Mouse (Mus musculus) right cerebral cortex, postnatal 25 days (tissue): ENCODE results near the gene Otogl.
"Not testable (repeated sequence)": the region's sequence is repeated elsewhere in the genome, so short reads cannot be mapped to it uniquely, and the experiment has no call there.

Experiments
- DNase-seq: peaks from one replicate; pipeline ENCODE4 v3.0.0; 2022

Otogl gene

DNA sequence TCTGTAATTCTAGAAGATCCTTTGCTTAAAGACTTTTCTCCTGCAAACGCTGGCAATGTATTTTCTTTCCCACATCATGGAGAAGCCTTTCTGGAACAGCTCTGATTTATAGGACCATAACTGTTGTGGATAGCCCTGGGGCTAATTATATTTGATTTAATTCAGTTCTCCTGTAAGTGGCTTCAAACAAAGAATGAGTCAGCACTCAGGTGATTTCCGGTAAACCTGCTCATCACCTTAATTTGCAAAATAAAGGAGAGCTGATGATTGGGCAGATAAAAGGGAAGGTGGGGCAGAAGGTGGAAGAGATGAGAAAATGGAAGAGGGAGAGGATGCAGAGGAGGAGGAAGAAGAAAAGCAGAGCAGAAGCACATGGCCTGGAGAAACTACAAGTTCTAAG lies 107.6 kb downstream of the Otogl start:
- not testable (repeated sequence) for DNase-seq

DNA sequence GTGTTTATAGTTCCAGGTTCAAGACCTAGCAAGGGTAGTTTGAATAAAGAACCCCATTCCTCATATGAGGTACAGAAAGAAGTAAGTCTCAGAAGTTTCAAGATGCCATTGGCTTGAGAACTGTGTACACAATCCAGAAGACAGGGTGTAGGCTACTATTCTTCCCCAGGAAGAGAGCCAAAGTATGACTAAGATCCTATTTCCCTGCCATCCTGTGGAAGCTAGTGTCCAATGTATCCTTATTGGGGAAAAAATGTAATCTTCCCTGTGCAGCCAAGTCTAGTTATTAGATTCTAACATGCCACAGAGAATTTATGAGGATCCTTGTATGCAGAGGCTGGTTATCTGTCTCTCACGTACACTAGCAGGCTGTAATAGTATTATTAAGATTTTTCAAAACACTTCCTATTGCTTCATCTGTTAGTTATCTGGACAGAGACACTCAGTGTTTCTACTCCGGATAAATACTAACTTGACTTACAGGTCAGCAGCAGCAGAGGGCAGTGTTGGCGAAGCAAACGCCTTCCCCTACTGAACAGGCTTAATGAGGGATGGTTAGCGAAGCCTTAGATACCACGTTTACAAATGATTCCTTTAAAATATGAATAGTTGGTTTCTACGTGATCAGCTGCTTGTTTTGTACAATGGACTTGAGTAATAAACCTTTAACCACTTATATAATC lies 112.1 kb downstream of the Otogl start:
- DNase-seq = peak; percentile 46

DNA sequence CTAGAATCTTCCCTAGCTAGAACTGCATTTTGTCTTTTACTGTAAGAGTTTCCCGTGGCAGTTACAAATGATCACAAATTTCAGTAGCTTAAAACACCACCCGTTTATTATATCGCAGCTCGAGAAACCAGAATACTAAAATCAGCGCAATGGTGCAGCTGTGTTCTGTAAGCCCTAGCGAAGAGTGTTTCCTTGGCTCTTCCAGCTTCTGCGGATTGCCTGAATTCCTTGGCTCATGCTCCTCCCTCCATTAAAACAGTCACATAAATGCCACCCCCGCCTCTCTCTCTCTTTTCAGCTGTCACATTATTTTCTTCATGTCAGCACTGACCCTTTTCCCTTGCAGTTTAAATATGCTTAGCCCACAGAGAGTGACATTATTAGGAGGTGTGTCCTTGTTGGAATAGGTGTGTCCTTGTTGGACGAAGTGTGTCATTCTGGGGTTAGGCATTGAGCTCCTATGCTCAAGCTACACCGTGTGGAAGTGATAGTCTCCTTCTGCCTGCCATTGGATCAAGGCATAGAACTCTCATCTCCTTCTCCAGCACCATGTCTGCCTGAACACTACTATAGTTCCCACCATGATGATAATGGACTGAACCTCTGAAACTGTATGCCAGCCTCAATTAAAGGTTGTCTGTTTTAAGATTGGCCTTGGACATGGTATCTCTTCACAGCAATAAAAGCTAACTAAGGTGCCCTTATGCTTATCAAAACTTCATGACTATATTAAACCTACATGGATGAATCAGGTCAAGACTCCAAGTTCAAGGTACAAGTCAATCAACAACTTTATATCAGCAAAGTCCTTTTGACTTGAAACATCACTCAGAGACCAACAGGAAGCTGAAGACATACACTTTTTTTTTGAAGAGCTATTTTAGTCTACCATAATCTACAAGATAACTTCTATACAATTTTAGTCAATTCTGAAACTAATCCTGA lies 116.8 kb downstream of the Otogl start:
- no peak for DNase-seq

DNA sequence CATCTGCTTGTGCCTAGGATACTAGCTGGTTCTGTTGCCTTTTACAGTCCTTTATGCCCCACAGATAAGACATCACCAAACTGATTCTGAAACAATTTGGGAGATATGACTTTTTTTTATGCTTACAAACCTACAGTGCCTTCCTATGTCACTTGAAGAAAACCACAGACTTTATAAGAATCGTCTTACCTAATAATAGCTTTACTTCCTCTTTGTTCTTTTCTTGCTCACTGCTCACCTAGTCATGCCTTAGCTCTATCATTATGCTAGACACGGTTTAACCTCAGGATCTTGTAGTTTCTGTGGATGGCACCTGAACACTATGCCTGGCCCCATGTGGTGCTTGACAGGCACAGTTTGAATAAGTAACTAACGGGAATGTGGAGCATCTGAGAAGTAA lies 119.4 kb downstream of the Otogl start:
- DNase-seq = no peak

DNA sequence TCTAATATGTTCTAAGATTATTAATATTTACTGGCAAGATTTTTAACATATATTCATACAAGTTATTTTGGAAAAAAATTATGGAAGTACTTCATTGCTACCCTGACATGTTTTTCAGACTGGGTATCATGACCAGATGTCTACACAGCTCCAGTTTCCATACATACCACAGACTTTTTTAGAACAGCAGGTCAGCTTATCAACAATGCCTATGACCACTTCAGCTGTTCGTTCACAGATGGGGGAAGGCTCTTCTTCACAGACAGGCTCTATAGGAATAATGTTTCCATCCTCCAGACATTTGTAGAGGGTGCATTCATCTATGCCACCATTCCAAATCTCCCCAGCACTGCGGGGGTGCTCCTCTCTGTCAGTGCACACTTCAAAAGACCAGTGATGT lies 132.4 kb downstream of the Otogl start:
- DNase-seq = no peak

DNA sequence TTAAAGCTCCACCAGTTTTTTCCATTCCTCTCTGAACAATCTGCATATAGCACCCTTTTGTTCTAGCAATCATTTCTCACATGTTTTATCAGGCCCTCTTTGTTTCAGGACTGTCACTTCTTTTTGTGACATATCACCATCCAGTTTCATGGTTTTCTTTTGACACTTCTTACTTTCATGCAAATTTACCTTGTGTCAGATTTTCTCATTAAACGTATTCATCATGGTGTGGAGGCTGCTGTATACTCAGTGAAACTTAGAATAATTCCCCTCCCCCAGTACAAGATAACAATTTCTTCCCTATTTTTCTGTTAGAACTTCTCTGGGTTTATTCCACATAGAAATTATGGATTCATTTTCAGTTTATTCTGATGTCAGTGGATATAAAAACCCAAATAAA lies 152.3 kb downstream of the Otogl start:
- no peak for DNase-seq

DNA sequence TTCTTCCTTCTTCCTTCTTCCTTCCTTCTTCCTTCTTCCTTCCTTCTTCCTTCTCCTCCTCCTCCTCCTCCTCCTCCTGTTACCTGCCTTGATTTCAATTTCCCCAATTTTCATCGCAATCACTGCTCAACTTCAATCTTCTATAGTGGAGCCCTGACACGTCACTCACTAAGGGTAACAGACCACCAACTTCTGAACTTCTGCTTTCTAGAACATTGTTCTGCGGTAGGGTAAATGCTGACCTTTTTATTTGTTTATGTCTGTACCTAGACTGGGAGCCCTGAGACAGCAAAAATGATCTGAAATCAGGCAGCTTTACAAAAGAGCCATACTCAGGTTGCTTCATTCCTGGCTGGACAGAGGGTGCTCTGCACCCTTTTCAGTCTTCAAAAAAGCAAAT lies 158.5 kb downstream of the Otogl start:
- no peak for DNase-seq

DNA sequence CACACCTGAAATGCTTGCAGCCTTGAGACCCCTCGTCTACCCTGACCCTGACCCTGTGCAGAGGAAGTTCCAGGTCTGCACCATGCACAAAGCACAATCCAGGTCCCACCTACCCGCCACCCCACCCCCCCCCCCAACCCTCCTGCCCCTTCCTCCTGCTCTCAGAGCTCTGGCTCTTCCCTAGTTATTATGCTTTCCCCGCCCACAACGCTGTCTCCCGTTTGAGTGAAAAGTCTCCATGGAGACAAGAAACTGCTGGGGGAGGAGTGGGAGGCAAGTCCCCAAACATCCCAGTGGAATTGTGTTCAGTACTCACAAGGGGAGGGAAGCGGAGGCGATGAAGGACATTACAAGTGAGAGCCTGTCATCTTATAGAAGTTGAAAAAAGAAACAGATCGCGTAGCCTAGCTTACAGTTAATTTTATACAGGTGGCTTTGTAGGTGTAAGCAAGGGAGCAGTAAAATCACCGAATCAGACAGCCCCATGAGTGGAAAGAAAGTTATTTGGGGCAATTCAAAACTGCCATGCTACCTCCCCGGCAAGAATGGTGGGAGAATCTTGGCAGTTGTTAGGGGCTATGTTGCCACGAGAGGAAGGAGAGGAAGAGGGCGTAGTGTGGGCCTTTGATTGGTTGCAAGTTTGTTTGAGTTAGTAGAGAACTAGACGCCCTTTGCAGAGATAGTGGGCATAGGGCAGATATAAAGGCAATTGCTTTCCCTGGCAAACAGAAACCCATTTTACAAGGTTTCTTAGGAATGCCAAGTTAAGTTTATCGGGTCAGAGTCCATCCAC lies 159.4 kb downstream of the Otogl start:
- DNase-seq = peak; percentile 57

DNA sequence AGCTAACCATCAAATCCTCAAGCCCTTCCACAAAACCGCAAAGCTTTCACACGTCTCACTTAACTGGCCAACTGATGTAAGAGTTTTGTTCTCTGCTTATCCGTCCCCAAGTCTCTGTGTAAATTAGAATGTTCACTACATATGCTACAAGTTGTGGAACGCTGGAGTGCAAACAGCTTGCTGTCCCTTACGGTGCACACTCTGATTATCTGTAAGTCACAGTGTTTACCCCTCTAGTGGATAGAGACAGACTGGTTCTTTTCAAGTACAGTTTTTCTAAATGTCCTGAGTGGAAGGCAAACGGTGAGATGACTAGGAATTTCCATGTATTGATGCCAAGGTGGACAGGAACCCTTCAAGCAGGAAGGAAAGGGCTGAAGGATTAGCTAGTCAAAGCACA lies 160.0 kb downstream of the Otogl start:
- peak; percentile 8 for DNase-seq

DNA sequence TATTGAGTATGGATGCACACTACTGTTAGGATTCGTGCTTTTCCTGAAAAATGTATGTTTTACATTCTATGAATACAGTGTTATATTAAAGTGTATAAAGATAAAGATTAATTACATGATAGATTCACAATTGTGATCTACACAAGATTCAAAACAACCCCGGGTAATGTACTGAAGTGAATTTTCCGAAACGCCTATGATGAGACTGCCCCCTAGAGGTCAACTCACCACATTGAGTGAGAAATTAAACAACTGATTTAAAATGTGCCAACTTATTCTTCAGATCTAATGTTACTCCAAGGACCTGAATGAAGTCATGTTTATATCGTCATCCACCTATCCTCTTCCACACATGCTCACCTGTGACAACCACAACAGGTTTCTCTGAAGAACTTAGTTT lies 164.4 kb downstream of the Otogl start:
- DNase-seq = no peak

DNA sequence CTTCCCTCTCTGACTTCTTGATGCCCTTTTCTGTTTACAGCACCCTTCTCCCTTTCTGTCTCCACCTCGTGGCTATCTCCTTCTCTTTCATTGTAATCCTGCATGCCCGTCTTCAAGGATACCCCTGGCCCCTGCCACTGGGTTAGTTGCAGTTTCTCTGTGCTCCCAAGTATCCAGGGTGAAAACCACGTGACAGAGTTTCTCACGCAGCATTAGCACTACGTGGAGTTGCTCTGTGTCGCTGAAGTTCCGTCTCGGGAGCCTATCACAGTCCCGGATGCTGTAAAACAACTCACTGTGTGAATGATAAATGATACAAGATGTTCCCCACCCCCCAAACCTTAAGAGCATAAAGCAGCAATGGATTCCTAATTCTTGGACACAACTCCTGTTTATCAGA lies 165.2 kb downstream of the Otogl start:
- DNase-seq = no peak

DNA sequence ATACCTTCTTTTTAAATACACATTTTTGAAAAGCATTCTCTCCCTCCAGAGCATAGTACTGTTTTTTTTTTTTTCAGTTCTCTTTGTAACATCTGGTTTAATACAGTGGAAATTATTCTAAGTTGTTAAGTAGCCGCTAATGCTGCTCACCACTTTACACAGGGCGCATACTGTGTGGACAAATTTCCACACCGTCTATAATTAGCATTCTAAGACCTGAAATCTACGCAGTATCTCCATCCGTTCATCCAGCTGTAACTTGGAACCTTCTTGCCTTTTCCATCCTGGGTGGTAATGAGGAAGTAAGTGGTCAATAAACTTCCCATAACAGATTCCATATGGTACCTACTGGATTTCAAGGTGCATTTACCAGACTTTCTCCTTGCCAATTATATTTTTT lies 172.1 kb downstream of the Otogl start:
- DNase-seq = no peak

DNA sequence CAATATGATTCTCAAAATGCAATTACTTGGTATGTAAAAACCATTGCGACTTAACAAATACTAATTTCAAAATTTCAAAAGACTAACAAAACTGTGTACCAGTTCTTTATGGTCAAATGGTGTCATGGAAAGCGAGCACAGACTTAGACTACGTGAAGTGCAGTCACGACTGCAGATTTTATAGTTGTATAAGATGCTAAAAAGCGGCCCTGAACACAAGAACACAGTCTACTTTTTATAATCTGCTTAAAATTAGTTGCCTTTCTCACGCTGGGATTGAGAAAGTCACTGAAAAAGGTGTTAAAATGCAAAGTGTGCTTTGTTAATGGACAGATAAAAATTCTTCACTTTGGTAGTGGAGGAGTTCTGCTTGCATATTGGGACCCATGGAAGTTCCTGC lies 174.2 kb downstream of the Otogl start:
- DNase-seq = no peak

DNA sequence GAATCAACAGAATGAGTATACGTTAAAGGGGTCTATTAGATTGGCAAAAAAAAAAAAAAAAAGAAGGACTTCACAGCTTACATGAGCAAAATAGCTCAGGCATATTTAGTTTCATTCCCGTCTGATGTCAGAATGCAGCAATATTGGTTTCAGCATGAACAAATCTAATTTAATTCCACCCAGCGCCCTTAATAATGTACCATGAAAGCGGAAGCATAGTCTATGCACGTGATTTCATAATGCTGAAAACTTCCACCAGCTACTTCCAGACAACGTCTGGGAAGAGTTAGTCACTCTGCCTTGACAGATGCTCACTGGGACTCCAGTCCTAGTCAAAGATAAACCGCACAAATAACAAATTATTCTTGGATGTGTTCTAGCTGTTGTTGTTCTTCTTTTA lies 176.5 kb downstream of the Otogl start:
- no peak for DNase-seq

DNA sequence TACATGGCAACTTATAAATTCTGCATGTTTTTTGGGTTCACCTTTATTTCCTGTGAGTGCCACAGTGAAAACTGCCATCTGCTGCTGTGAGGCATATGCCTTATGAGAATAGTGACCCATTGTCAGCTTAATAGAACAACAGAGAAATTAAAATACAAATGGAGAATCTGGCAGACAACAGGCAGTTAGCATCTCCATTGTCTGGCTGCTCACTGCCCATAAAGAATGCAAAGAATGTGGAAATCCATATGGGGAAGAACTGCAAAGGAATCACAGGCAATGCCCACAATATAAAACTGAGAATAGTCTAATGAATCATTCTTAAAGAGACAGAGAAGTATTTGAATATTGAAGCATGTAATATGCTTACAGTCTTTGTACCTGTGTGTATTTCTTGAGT lies 177.6 kb downstream of the Otogl start:
- no peak for DNase-seq

DNA sequence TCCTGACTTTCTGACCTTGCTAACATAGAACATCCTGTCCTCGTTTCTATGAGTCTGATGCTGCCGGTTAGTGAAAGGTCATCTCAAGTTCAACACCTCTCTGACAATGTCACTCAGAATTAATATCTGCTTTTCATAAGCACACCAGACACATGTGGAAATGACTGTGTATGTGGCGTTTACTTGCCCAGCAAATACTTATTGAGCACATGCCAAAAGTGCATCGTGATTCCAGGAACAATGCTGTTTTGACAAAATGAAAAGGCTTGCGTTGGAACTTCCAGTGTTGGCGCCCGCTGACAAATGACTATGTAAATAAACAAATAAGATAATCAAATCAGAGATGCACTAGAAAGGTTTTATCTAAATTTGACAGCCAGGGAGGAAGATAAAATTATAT lies 186.3 kb downstream of the Otogl start:
- no peak for DNase-seq

DNA sequence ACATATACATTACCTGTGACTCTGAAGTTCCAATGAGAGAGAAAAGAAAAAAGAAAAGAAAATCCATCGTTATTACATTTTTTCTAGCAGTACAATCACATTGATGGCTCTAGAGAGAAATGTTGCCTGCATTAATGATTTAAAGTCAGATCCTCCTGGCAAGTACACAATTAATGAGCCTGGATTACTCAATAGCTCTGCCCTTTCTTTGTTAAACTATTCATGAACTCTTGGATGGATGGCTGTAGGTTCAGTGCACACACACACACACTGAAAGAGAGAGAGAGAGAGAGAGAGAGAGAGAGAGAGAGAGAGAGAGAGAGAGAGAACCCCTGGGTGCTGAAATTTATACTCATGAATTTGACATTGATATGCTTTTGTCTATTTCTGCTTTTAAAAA lies 192.1 kb downstream of the Otogl start, which contains the start of gene Ptprq:
Gene Ptprq (minus strand): TSS at position 246 of the 400 bp plus-strand sequence.
- no peak for DNase-seq
